Mouse (Mus musculus) intestine, postnatal 0 days (tissue): ENCODE data around the gene Dnajc5g. TPM values are rescaled to one million over a fixed set of nuclear protein-coding genes. Genes with fewer than 3 reads are reported as not detected.
A peak's percentile ranks its signal among the peaks of the same experiment; 100 is the strongest.

ENCODE experiments used
- ATAC-seq: fragments of 200-750 bp; cut with Nextera tagmentation; 2 replicates; pipeline ENCODE4 v1.8.0; 2017; ENCODE audit warnings: mild to moderate bottlenecking, moderate TSS enrichment, moderate library complexity
- H3K27ac ChIP-seq: fragments of 300-500 bp; sonication (generic); 2 replicates; pipeline ENCODE4 v1.5.1; 2014; ENCODE audit warnings: mild to moderate bottlenecking, low read depth, low read length, moderate library complexity
- H3K27me3 ChIP-seq: fragments of 300-500 bp; sonication (generic); replicated peaks from 2 replicates; pipeline ENCODE4 v1.6.1; 2014; ENCODE audit warnings: low read length, mixed read lengths; ENCODE audit not compliant: control insufficient read depth, insufficient read depth
- H3K36me3 ChIP-seq: fragments of 300-500 bp; sonication (generic); 2 replicates; pipeline ENCODE4 v1.6.1; 2014; ENCODE audit warnings: mild to moderate bottlenecking, moderate library complexity; ENCODE audit not compliant: control insufficient read depth, insufficient read depth
- H3K4me1 ChIP-seq: fragments of 300-500 bp; sonication (generic); replicated peaks from 2 replicates; pipeline ENCODE4 v1.6.1; 2014; ENCODE audit warnings: antibody characterized with exemption, low read length, mixed read lengths; ENCODE audit not compliant: control insufficient read depth, insufficient read depth
- H3K4me2 ChIP-seq: fragments of 300-500 bp; sonication (generic); replicated peaks from 2 replicates; pipeline ENCODE4 v1.6.1; 2014; ENCODE audit warnings: low read depth, mild to moderate bottlenecking, moderate library complexity
- H3K4me3 ChIP-seq: fragments of 300-500 bp; sonication (generic); 2 replicates; pipeline ENCODE4 v1.5.1; 2014; ENCODE audit warnings: low read depth, low read length
- H3K9ac ChIP-seq: fragments of 300-500 bp; sonication (generic); 2 replicates; pipeline ENCODE4 v1.6.1; 2014; ENCODE audit warnings: mild to moderate bottlenecking, low read depth, low read length
- H3K9me3 ChIP-seq: fragments of 300-500 bp; sonication (generic); 2 replicates; pipeline ENCODE4 v1.6.1; 2016; ENCODE audit warnings: mixed run types; ENCODE audit not compliant: control insufficient read depth
- CTCF ChIP-seq: sonication (generic); IDR thresholded peaks from 2 replicates; pipeline ENCODE4 v1.5.1; 2016; ENCODE audit warnings: low read depth, mild to moderate bottlenecking, control low read depth, antibody characterized with exemption, moderate library complexity
- WGBS: fragments of 180-500 bp; shearing (Covaris S2); extraction: QIAGEN DNeasy Blood & Tissue Kit; methylation state at CpG from one replicate; pipeline ENCODE4 v1.1.7; 2014; 5-methylcytosine and 5-hydroxymethylcytosine counted together
- polyA plus RNA-seq: library from polyadenylated mRNA; unstranded; fragments of >200 nt; fragmentation: Nextera tagmentation; extraction: Ambion mirVana; gene quantifications from 2 replicates; pipeline ENCODE4 v1.2.1, GENCODE M21; 2015

Dnajc5g gene
- polyA plus RNA-seq, 1 experiment from 2014 or later = not detected

GRCm38 (mm10) chr5:31080059-31080794, 25.9 kb upstream of the Dnajc5g start:
- Histone ChIP-seq H3K9me3 (no peaks in the 10 kb centered on the region), H3K36me3 (peaks cover 36% of the 10 kb centered on the region), H3K4me2 (no peak overlapping the region), H3K9ac (no peak overlapping the region), H3K27ac (no peak overlapping the region), H3K4me3 (no peak overlapping the region), H3K27me3 (no peaks in the 10 kb centered on the region), H3K4me1 (no peaks in the 10 kb centered on the region)
- no peak for ATAC-seq
- TF ChIP-seq CTCF = no peak
- 77% methylated on average over 13 of the region's 13 CpGs for WGBS

GRCm38 (mm10) chr5:31080795-31081164, 25.3 kb upstream of the Dnajc5g start:
- ATAC-seq = no peak
- no peaks in the 10 kb centered on the region for H3K27me3 ChIP-seq
- no peak overlapping the region for H3K9ac ChIP-seq
- H3K36me3 ChIP-seq = peaks cover 30% of the 10 kb centered on the region
- H3K9me3 ChIP-seq = no peaks in the 10 kb centered on the region
- no peak overlapping the region for H3K27ac ChIP-seq
- 68% methylated on average over 3 of the region's 3 CpGs for WGBS
- no peak for TF ChIP-seq CTCF
- no peak overlapping the region for H3K4me3 ChIP-seq
- no peak overlapping the region for H3K4me2 ChIP-seq
- no peaks in the 10 kb centered on the region for H3K4me1 ChIP-seq

DNA sequence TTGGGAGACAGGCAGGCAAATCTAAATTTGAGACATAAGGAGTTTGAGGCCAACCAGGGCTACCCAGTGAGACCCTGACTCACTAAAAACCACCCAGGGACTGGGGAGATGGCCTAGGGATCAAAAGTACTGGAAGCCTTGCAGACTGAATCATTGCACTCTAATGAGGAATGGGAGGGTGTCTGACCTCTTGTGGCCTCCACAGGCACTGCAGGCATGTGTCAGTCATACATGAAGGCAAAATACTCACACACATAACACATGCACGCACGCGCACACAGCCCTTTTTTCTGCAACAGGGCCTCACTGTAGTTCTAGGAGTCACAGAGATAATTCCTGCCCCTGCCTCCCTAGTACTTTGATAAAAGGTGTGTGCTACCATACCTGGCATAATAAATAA, 24.7 kb upstream of the Dnajc5g start:
- Histone ChIP-seq H3K4me3 (no peak overlapping the region), H3K27me3 (no peaks in the 10 kb centered on the region), H3K27ac (no peak overlapping the region), H3K9me3 (no peaks in the 10 kb centered on the region), H3K4me1 (no peaks in the 10 kb centered on the region), H3K9ac (no peak overlapping the region), H3K4me2 (no peak overlapping the region), H3K36me3 (peaks cover 24% of the 10 kb centered on the region)
- TF ChIP-seq CTCF = peak; percentile 80
- WGBS = 82% methylated on average over 3 of the region's 3 CpGs
- no peak for ATAC-seq

GRCm38 (mm10) chr5:31082355-31082754, 23.7 kb upstream of the Dnajc5g start:
- Histone ChIP-seq H3K9me3 (no peaks in the 10 kb centered on the region), H3K9ac (no peak overlapping the region), H3K27me3 (no peaks in the 10 kb centered on the region), H3K4me1 (no peaks in the 10 kb centered on the region), H3K4me3 (no peak overlapping the region), H3K27ac (no peak overlapping the region), H3K36me3 (peaks cover 15% of the 10 kb centered on the region), H3K4me2 (no peak overlapping the region)
- no peak for ATAC-seq
- peak; percentile 76 for TF ChIP-seq CTCF
- WGBS = 18% methylated on average over 5 of the region's 5 CpGs

GRCm38 (mm10) chr5:31082935-31083625, 23.0 kb upstream of the Dnajc5g start:
- no peak for ATAC-seq
- Histone ChIP-seq H3K4me1 (no peaks in the 10 kb centered on the region), H3K9ac (no peak overlapping the region), H3K27ac (no peak overlapping the region), H3K36me3 (peaks cover 7% of the 10 kb centered on the region), H3K4me3 (no peak overlapping the region), H3K9me3 (no peaks in the 10 kb centered on the region), H3K27me3 (no peaks in the 10 kb centered on the region), H3K4me2 (no peak overlapping the region)
- 25% methylated on average over 12 of the region's 12 CpGs for WGBS
- no peak for TF ChIP-seq CTCF

GRCm38 (mm10) chr5:31083949-31084348, 22.1 kb upstream of the Dnajc5g start:
- ATAC-seq = no peak
- no peak overlapping the region for H3K4me2 ChIP-seq
- WGBS = 39% methylated on average over 8 of the region's 8 CpGs

More at GRCm38 (mm10) chr5:31083949-31084348, 22.1 kb upstream of the Dnajc5g start:
- Histone ChIP-seq H3K9ac (no peak overlapping the region), H3K9me3 (no peaks in the 10 kb centered on the region), H3K27ac (no peak overlapping the region), H3K27me3 (no peaks in the 10 kb centered on the region), H3K4me3 (no peak overlapping the region), H3K4me1 (no peaks in the 10 kb centered on the region), H3K36me3 (no peaks in the 10 kb centered on the region)
- no peak for TF ChIP-seq CTCF
